Mouse (Mus musculus) G1E (cell line): ENCODE data around the gene Morc1. TPM values are rescaled to one million over a fixed set of nuclear protein-coding genes. Genes with fewer than 3 reads are reported as not detected.

Source experiments
- ATAC-seq: 2 replicates; pipeline ENCODE4 v1.8.0; 2016; ENCODE audit warnings: mild to moderate bottlenecking; ENCODE audit not compliant: insufficient number of reproducible peaks, poor library complexity, low FRiP score, severe bottlenecking; ENCODE audit errors: extremely low read depth
- DNase-seq: peaks from one replicate; pipeline ENCODE4 v3.0.0; 2012; ENCODE audit warnings: low spot score
- H3K27me3 ChIP-seq: 2 replicates; pipeline ENCODE4 v1.6.1; 2012; ENCODE audit warnings: mild to moderate bottlenecking, low read length, inconsistent platforms; ENCODE audit not compliant: insufficient read depth
- H3K36me3 ChIP-seq: replicated peaks from 2 replicates; pipeline ENCODE3; 2012; ENCODE audit warnings: mild to moderate bottlenecking, inconsistent platforms
- H3K4me1 ChIP-seq: 2 replicates; pipeline ENCODE4 v1.6.1; 2012; ENCODE audit warnings: low read depth, low read length, inconsistent platforms, mixed read lengths; ENCODE audit not compliant: insufficient read depth
- H3K4me3 ChIP-seq: 2 replicates; pipeline ENCODE4 v1.5.1; 2012; ENCODE audit warnings: low read depth, mild to moderate bottlenecking, inconsistent platforms, low read length, moderate library complexity, mixed read lengths
- H3K9me3 ChIP-seq: replicated peaks from 2 replicates; pipeline ENCODE4 v1.6.1; 2012; ENCODE audit warnings: inconsistent platforms
- CTCF ChIP-seq: IDR thresholded peaks from 2 replicates; pipeline ENCODE4 v1.5.1; 2012; ENCODE audit warnings: low read depth, low read length, inconsistent platforms, mixed read lengths
- GATA1 ChIP-seq: IDR thresholded peaks from 2 replicates; pipeline ENCODE4 v1.6.1; 2012; ENCODE audit warnings: borderline replicate concordance, low read length, inconsistent platforms, mixed read lengths
- GATA2 ChIP-seq: IDR thresholded peaks from 2 replicates; pipeline ENCODE4 v1.6.1; 2012; ENCODE audit warnings: low read depth, low read length, inconsistent platforms, borderline replicate concordance
- POLR2AphosphoS5 ChIP-seq: IDR thresholded peaks from 2 replicates; pipeline ENCODE4 v1.6.1; 2012; ENCODE audit warnings: low read depth, low read length, inconsistent platforms; ENCODE audit not compliant: insufficient replicate concordance
- TAL1 ChIP-seq: conservative IDR thresholded peaks from 2 replicates; pipeline ENCODE4 v1.6.1; 2012; ENCODE audit warnings: low read depth, low read length, inconsistent platforms, mixed read lengths
- polyA plus RNA-seq: library from polyadenylated mRNA; stranded (reverse); fragments of >175 nt; gene quantifications from 2 replicates; pipeline ENCODE4 v1.2.3, GENCODE M21; 2012
- total RNA-seq, 2 experiments: library from RNA; stranded (forward) in 1 of 2; stranded (reverse) in 1 of 2; fragments of 200-1000 nt in 1 of 2; fragments of >200 nt in 1 of 2; fragmentation: Nextera tagmentation in 1 of 2; gene quantifications; 2 replicates each; pipeline ENCODE4 v1.2.3; 2014 to 2017

The Morc1 gene
- total and polyA plus RNA-seq, 3 experiments = 0.05 TPM; not detected in 2

- no peaks in the 10 kb centered on the region for H3K36me3 ChIP-seq
- H3K4me1 ChIP-seq = no peaks in the 10 kb centered on the region
- DNase-seq (no peak), ATAC-seq (no peak)
- TF ChIP-seq CTCF (no peak), POLR2AphosphoS5 (no peak), GATA2 (no peak), GATA1 (no peak), TAL1 (no peak)
- no peaks in the 10 kb centered on the region for H3K9me3 ChIP-seq
- no peaks in the 10 kb centered on the region for H3K27me3 ChIP-seq
- H3K4me3 ChIP-seq = no peak overlapping the region
Measured at GRCm38 (mm10) chr16:48519569-48519968, 88.5 kb downstream of the Morc1 start.

GRCm38 (mm10) chr16:48537108-48537507, 106.1 kb downstream of the Morc1 start:
- Histone ChIP-seq H3K27me3 (no peaks in the 10 kb centered on the region), H3K4me1 (no peaks in the 10 kb centered on the region), H3K9me3 (no peaks in the 10 kb centered on the region), H3K4me3 (no peak overlapping the region), H3K36me3 (no peaks in the 10 kb centered on the region)
- no peak for DNase-seq
- no peak for ATAC-seq
- TF ChIP-seq GATA2 = no peak
- TF ChIP-seq GATA1 = no peak
- no peak for TF ChIP-seq TAL1
- no peak for TF ChIP-seq POLR2AphosphoS5
- no peak for TF ChIP-seq CTCF

GRCm38 (mm10) chr16:48562290-48563080, 131.4 kb downstream of the Morc1 start:
- Histone ChIP-seq H3K4me3 (no peak overlapping the region), H3K4me1 (no peaks in the 10 kb centered on the region), H3K27me3 (no peaks in the 10 kb centered on the region), H3K9me3 (no peaks in the 10 kb centered on the region), H3K36me3 (no peaks in the 10 kb centered on the region)
- ATAC-seq (no peak), DNase-seq (no peak)
- TF ChIP-seq GATA1 = no peak
- TF ChIP-seq POLR2AphosphoS5 = no peak
- TF ChIP-seq CTCF = no peak
- TF ChIP-seq TAL1 = no peak
- no peak for TF ChIP-seq GATA2

- H3K27me3 ChIP-seq = peaks cover under 1% of the 10 kb centered on the region; the same call in 1 of the 2 replicates
- H3K4me3 ChIP-seq = no peak overlapping the region
- no peak for TF ChIP-seq POLR2AphosphoS5
- TF ChIP-seq CTCF = peak; percentile 88
- TF ChIP-seq GATA2 = no peak
- peak; percentile 13 for DNase-seq
- no peaks in the 10 kb centered on the region for H3K9me3 ChIP-seq
- no peaks in the 10 kb centered on the region for H3K4me1 ChIP-seq
- ATAC-seq = peak; percentile 49
- no peaks in the 10 kb centered on the region for H3K36me3 ChIP-seq
Measured at GRCm38 (mm10) chr16:48570354-48570753, 139.3 kb downstream of the Morc1 start.

GRCm38 (mm10) chr16:48574072-48574471, 143.0 kb downstream of the Morc1 start:
- ATAC-seq (no peak), DNase-seq (no peak)
- Histone ChIP-seq H3K36me3 (no peaks in the 10 kb centered on the region), H3K9me3 (no peaks in the 10 kb centered on the region), H3K4me1 (no peaks in the 10 kb centered on the region), H3K4me3 (no peak overlapping the region), H3K27me3 (peaks cover 2% of the 10 kb centered on the region; the same call in 1 of the 2 replicates)
- no peak for TF ChIP-seq CTCF

- H3K27me3 ChIP-seq = peaks cover 2% of the 10 kb centered on the region; the same call in 1 of the 2 replicates
- ATAC-seq (no peak), DNase-seq (no peak)
- H3K9me3 ChIP-seq = no peaks in the 10 kb centered on the region
- H3K4me3 ChIP-seq = no peak overlapping the region
- no peaks in the 10 kb centered on the region for H3K4me1 ChIP-seq
- no peaks in the 10 kb centered on the region for H3K36me3 ChIP-seq
- TF ChIP-seq CTCF = no peak
- TF ChIP-seq GATA1 = no peak
- TF ChIP-seq GATA2 = no peak
- TF ChIP-seq POLR2AphosphoS5 = no peak
- TF ChIP-seq TAL1 = no peak
Measured at GRCm38 (mm10) chr16:48574499-48574898, 143.5 kb downstream of the Morc1 start.

GRCm38 (mm10) chr16:48585369-48585768, 154.3 kb downstream of the Morc1 start:
- H3K4me3 ChIP-seq = no peak overlapping the region
- ATAC-seq = no peak
- no peaks in the 10 kb centered on the region for H3K9me3 ChIP-seq
- H3K4me1 ChIP-seq = no peaks in the 10 kb centered on the region
- no peak for TF ChIP-seq POLR2AphosphoS5
- TF ChIP-seq GATA2 = no peak
- TF ChIP-seq GATA1 = no peak
- TF ChIP-seq CTCF = no peak
- no peak for TF ChIP-seq TAL1
- no peak for DNase-seq
- H3K36me3 ChIP-seq = no peaks in the 10 kb centered on the region
- no peaks in the 10 kb centered on the region for H3K27me3 ChIP-seq
